Mouse (Mus musculus): Measurements from ENCODE around the gene Galnt10. TPM values are rescaled to one million over a fixed set of nuclear protein-coding genes. Genes with fewer than 3 reads are reported as not detected.

The Galnt10 gene
- polyA plus RNA-seq, 1 experiment from 2014 or later: 6.1 TPM

DNA sequence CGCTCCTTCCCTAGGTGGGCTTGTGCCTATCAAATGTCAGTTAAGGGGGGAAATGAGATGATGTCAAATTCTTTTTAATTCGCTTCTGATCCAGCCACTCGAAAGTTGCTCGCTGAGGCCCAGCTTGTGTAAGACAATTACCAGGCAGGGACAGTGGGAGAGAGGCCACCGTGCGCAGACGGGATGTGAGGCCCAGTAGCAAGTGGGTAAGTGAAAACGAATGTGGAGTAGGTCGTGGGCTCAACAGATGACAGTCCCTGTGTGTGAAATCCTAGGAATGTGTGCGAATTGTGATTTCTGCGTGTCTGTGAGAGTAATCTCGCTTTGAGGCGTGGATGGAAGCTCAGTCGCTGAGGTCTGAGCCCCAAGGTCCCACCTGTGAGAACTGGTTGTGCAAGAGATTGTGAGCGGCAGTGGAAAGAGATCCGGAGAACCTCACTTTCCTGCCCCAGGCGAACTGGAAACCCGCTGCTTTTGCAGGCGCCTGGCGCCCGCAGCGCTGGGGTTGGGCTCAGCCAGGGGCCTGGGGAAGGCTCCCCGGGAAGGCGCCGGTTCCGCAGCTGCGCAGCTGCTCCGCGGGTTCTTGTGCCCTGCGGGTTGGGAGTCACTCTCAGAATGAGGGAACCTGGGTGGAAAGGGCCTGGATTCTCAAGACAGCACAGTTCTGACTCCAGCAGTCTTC is 188.2 kb downstream of the Galnt10 start:
- Histone ChIP-seq H3K9me3 (ENCODE audit: low read length) (no peaks in the 10 kb centered on the region), H3K27ac (ENCODE audit: low read length) (no peak overlapping the region), H3K27me3 (replicated peaks; ENCODE audit: insufficient read depth, low read length) (peaks cover 89% of the 10 kb centered on the region), H3K4me2 (replicated peaks; ENCODE audit: low read depth, low read length) (no peak overlapping the region), H3K9ac (replicated peaks; ENCODE audit: low read depth) (no peak overlapping the region), H3K4me3 (ENCODE audit: low read depth, low read length) (no peak overlapping the region), H3K36me3 (ENCODE audit: insufficient read depth, low read length) (no peaks in the 10 kb centered on the region), H3K4me1 (ENCODE audit: insufficient read depth, low read depth, low read length) (no peaks in the 10 kb centered on the region)
- ATAC-seq (no peak), DNase-seq (ENCODE audit: low spot score) (no peak)
- no peak for TF ChIP-seq CTCF (IDR thresholded peaks at IDR 0.05)
- TF ChIP-seq EP300 (IDR thresholded peaks at IDR 0.05): no peak
- 3% methylated on average over 30 of the region's 30 CpGs for WGBS

DNA sequence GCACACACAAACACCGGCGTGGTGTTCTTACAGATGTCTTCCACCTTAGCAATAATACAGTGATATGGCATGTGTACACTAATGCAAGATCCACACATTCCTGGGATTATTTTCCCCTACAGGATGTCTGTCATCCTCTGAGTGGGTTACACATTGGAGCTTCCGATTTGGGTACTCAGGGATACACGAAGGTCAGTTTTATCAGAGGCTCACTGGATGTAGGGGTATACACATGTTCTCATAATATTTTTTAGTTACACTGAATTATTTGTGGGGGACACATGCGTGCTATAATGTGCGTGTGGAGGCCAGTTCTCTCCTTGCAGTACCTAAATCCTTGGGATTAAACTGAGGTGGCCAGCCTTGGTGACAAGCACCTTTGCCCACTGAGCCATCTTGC is 188.8 kb downstream of the Galnt10 start:
- 12% methylated on average over 6 of the region's 6 CpGs for WGBS
- peaks cover 89% of the 10 kb centered on the region for H3K27me3 ChIP-seq (replicated peaks; ENCODE audit: insufficient read depth, low read length)
- ATAC-seq (no peak), DNase-seq (ENCODE audit: low spot score) (no peak)
- TF ChIP-seq EP300 (IDR thresholded peaks at IDR 0.05): no peak
- TF ChIP-seq CTCF (IDR thresholded peaks at IDR 0.05): no peak
- H3K36me3 ChIP-seq (ENCODE audit: insufficient read depth, low read length): no peaks in the 10 kb centered on the region
- H3K9me3 ChIP-seq (ENCODE audit: low read length): no peaks in the 10 kb centered on the region
- H3K9ac ChIP-seq (replicated peaks; ENCODE audit: low read depth): no peak overlapping the region
- no peaks in the 10 kb centered on the region for H3K4me1 ChIP-seq (ENCODE audit: insufficient read depth, low read depth, low read length)
- no peak overlapping the region for H3K4me2 ChIP-seq (replicated peaks; ENCODE audit: low read depth, low read length)
- no peak overlapping the region for H3K4me3 ChIP-seq (ENCODE audit: low read depth, low read length)
- H3K27ac ChIP-seq (ENCODE audit: low read length): no peak overlapping the region

DNA sequence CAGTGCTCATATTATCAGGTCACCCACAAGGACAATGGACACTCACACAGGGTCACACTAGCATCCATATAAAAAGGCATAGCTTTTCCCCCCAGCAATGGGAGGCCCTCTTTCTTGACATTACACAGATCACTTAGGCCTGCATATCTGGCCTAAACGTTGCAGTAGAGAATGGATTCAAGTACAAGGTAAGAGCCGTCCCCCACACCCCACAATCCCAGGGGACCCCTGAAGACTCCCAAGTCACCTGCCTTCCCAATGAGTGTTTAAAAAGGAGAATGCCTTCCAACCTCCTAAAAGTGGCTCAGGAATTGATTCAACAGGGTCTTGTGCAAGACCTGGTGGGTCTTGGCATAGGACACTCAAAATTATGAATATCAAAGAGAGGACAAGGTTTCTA is 190.1 kb downstream of the Galnt10 start:
- WGBS: 17% methylated on average over 2 of the region's 2 CpGs
- DNase-seq (ENCODE audit: low spot score) (no peak), ATAC-seq (no peak)
- TF ChIP-seq EP300 (IDR thresholded peaks at IDR 0.05): no peak
- TF ChIP-seq CTCF (IDR thresholded peaks at IDR 0.05): no peak
- H3K27ac ChIP-seq (ENCODE audit: low read length): no peak overlapping the region
- H3K4me3 ChIP-seq (ENCODE audit: low read depth, low read length): no peak overlapping the region
- no peak overlapping the region for H3K4me2 ChIP-seq (replicated peaks; ENCODE audit: low read depth, low read length)
- H3K36me3 ChIP-seq (ENCODE audit: insufficient read depth, low read length): no peaks in the 10 kb centered on the region
- H3K4me1 ChIP-seq (ENCODE audit: insufficient read depth, low read depth, low read length): no peaks in the 10 kb centered on the region
- peaks cover 89% of the 10 kb centered on the region for H3K27me3 ChIP-seq (replicated peaks; ENCODE audit: insufficient read depth, low read length)
- no peak overlapping the region for H3K9ac ChIP-seq (replicated peaks; ENCODE audit: low read depth)
- H3K9me3 ChIP-seq (ENCODE audit: low read length): no peaks in the 10 kb centered on the region

DNA sequence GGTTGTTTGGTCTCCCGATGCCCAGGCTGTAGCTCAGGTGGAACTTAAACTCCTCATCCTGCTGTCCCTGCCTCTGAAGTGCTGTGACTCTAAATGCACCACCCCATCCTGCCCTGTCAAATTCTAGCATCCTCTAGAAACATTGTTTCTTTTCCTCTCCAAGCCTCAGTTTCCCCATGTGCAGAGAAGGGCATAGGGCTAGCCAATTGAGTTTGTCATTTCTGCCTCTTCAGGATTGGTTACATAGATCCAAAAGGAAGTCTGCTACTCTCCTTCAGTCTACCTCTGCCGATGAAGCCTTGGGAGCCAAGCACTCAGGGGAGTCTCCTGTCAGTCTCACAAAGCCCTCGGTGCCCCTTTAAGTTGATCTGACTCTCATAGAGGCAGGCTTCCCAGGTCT is 190.7 kb downstream of the Galnt10 start:
- TF ChIP-seq CTCF (IDR thresholded peaks at IDR 0.05) (no peak), EP300 (IDR thresholded peaks at IDR 0.05) (no peak)
- Histone ChIP-seq H3K4me3 (ENCODE audit: low read depth, low read length) (no peak overlapping the region), H3K27ac (ENCODE audit: low read length) (no peak overlapping the region), H3K9me3 (ENCODE audit: low read length) (no peaks in the 10 kb centered on the region), H3K4me1 (ENCODE audit: insufficient read depth, low read depth, low read length) (no peaks in the 10 kb centered on the region), H3K27me3 (replicated peaks; ENCODE audit: insufficient read depth, low read length) (peaks cover 91% of the 10 kb centered on the region), H3K4me2 (replicated peaks; ENCODE audit: low read depth, low read length) (no peak overlapping the region), H3K36me3 (ENCODE audit: insufficient read depth, low read length) (no peaks in the 10 kb centered on the region), H3K9ac (replicated peaks; ENCODE audit: low read depth) (no peak overlapping the region)
- no peak for ATAC-seq
- WGBS: 14% methylated on average over 3 of the region's 3 CpGs
- no peak for DNase-seq (ENCODE audit: low spot score)

DNA sequence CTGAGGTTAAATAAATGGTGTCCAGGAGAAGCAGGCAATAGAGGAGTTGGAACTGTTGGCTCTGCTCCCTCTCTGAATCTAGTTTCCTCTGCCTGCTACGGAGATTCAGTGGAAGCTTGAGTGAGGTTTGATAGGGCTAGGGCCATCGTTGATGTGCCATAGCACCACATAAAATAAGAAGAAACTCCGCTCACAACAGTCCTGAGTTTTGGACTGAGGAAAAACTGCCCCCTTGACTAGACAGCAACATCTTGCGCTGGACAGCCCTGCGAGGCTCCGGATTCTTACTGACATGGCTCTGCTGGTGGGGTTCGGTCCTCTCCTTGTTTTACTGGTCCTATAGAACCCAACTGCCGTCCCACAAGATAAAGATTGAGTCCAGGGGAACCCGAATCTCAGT is 191.2 kb downstream of the Galnt10 start:
- TF ChIP-seq EP300 (IDR thresholded peaks at IDR 0.05) (no peak), CTCF (IDR thresholded peaks at IDR 0.05) (no peak)
- H3K27ac ChIP-seq (ENCODE audit: low read length): no peak overlapping the region
- H3K27me3 ChIP-seq (replicated peaks; ENCODE audit: insufficient read depth, low read length): peaks cover 91% of the 10 kb centered on the region
- no peak overlapping the region for H3K4me2 ChIP-seq (replicated peaks; ENCODE audit: low read depth, low read length)
- DNase-seq (ENCODE audit: low spot score): no peak
- H3K36me3 ChIP-seq (ENCODE audit: insufficient read depth, low read length): no peaks in the 10 kb centered on the region
- no peak overlapping the region for H3K9ac ChIP-seq (replicated peaks; ENCODE audit: low read depth)
- no peaks in the 10 kb centered on the region for H3K9me3 ChIP-seq (ENCODE audit: low read length)
- 6% methylated on average over 9 of the region's 9 CpGs for WGBS
- no peaks in the 10 kb centered on the region for H3K4me1 ChIP-seq (ENCODE audit: insufficient read depth, low read depth, low read length)
- no peak overlapping the region for H3K4me3 ChIP-seq (ENCODE audit: low read depth, low read length)
- ATAC-seq: no peak

Other genes starting within 250 kb of the Galnt10 start
- gene Fam114a2, start 126.8 kb upstream of the Galnt10 start, polyA plus RNA-seq (2015; fragmentation: Nextera tagmentation; extraction: Ambion mirVana): 62.7 and 71.9 TPM in 2 replicates
- gene Mfap3, start 126.8 kb upstream of the Galnt10 start, polyA plus RNA-seq (2015; fragmentation: Nextera tagmentation; extraction: Ambion mirVana): 36.4 and 37.7 TPM in 2 replicates
- 16.7 and 16.8 TPM in 2 replicates for gene Sap30l, start 156.2 kb downstream of the Galnt10 start, polyA plus RNA-seq (2015; fragmentation: Nextera tagmentation; extraction: Ambion mirVana)
- gene Hand1, start 187.4 kb downstream of the Galnt10 start, polyA plus RNA-seq (2015; fragmentation: Nextera tagmentation; extraction: Ambion mirVana): not detected in 2 replicates

All from lung, postnatal 0 days (tissue).